ENCODE assay signal across 17 mouse cellular contexts in the genomic region with DNA sequence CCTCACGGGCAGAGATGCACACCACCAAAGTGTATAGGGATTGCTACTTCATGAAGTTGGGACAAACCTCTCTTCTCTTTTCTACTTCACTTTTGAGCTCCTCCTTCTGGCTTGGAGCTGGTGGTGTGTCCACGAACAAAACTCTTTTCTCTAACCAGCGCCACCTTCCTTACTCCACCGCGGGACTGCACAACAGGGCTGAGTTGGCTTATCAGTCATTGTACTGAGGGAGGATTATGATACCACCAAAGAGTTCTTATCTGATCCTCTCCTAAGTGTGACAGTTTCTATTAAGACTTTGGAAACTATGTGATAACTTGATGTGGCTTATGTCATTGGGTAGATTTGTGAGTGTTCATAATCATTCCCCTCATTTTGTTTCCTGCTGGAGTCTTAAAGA.
"Had no signal": no experiment of that assay in that cellular context is flagged by ENCODE, and none has a peak within 500 bp of the region (broad histone marks: within the 10 kb centered on the region; RNA-seq: fewer than 3 reads in every experiment).

No protein-coding gene starts in this region.

- ATAC-seq: liver, postnatal 0 days; lung, postnatal 0 days; midbrain, embryonic 13.5 days; midbrain, embryonic 15.5 days had no signal

- H3K9me3 ChIP-seq: lung, embryonic 15.5 days; midbrain, embryonic 13.5 days; midbrain, embryonic 15.5 days; neural tube, embryonic 12.5 days; stomach, embryonic 15.5 days had no signal

- H3K4me1 ChIP-seq: lung, embryonic 15.5 days; midbrain, embryonic 13.5 days; midbrain, embryonic 15.5 days; neural tube, embryonic 12.5 days; stomach, embryonic 15.5 days had no signal

- DNase-seq: liver, postnatal 0 days; lung, adult 2 months; lung, postnatal 14 days; lung, postnatal 36 days; right cerebral cortex, postnatal 14 days; thymus, adult 2 months; thymus, postnatal 25 days; thymus, postnatal 4 days had no signal

- H3K27ac ChIP-seq: lung, embryonic 15.5 days; macrophage; midbrain, embryonic 13.5 days; midbrain, embryonic 15.5 days; neural tube, embryonic 12.5 days; stomach, embryonic 15.5 days; stomach, postnatal 0 days had no signal

- H3K4me2 ChIP-seq: lung, embryonic 15.5 days; midbrain, embryonic 11.5 days; midbrain, embryonic 13.5 days; midbrain, embryonic 15.5 days; neural tube, embryonic 12.5 days; stomach, embryonic 15.5 days had no signal

- H3K36me3 ChIP-seq: lung, embryonic 15.5 days; midbrain, embryonic 13.5 days; midbrain, embryonic 15.5 days; neural tube, embryonic 12.5 days; stomach, embryonic 15.5 days had no signal

- H3K27me3 ChIP-seq: lung, embryonic 15.5 days; midbrain, embryonic 13.5 days; midbrain, embryonic 15.5 days; neural tube, embryonic 12.5 days; stomach, embryonic 15.5 days had no signal

- H3K4me3 ChIP-seq: lung, embryonic 15.5 days; midbrain, embryonic 13.5 days; midbrain, embryonic 15.5 days; neural tube, embryonic 12.5 days; stomach, embryonic 15.5 days had no signal

- H3K9ac ChIP-seq: liver, postnatal 0 days; lung, embryonic 15.5 days; midbrain, embryonic 13.5 days; midbrain, embryonic 15.5 days; neural tube, embryonic 12.5 days; stomach, embryonic 15.5 days had no signal
